Mouse (Mus musculus) spleen, adult 10 weeks (tissue): ENCODE results near the gene Nxpe2. TPM values are rescaled to one million over a fixed set of nuclear protein-coding genes. Genes with fewer than 3 reads are reported as not detected.

Source experiments
- polyA plus RNA-seq: library from polyadenylated mRNA; stranded (reverse); fragments of 350-450 nt; fragmentation: Illumina TruSeq; extraction: RNeasy Lipid Tissue Mini Kit (QIAGEN cat#74804); gene quantifications from one replicate; pipeline ENCODE4 v1.2.3, GENCODE M21; 2015; ENCODE audit warnings: low replicate concordance; ENCODE audit not compliant: insufficient read depth

The Nxpe2 gene
- 43.0 TPM for polyA plus RNA-seq

GRCm38 (mm10) chr9:48353148-48353698 is at the start of gene Nxpe2:
Nxpe2 (minus strand) TSS chr9:48353454.

Other genes starting within 250 kb of the Nxpe2 start
- gene Nxpe4, start 191.4 kb downstream of the Nxpe2 start, polyA plus RNA-seq, result 10.1 TPM
- gene Rexo2, start 127.2 kb upstream of the Nxpe2 start, polyA plus RNA-seq, result 135 TPM
- gene Rbm7, start 141.8 kb upstream of the Nxpe2 start, polyA plus RNA-seq, result 123 TPM
- gene Gm5617, start 142.0 kb upstream of the Nxpe2 start, polyA plus RNA-seq, result 1.6 TPM